Mouse (Mus musculus) erythroblast, embryonic 14.5 days (primary cell): ENCODE data around the gene Nudt5. TPM values are rescaled to one million over a fixed set of nuclear protein-coding genes. Genes with fewer than 3 reads are reported as not detected.
A peak's percentile ranks its signal among the peaks of the same experiment; 100 is the strongest.

Experiments used
- H3K27me3 ChIP-seq: 2 replicates; pipeline ENCODE4 v1.6.1; 2012; ENCODE audit warnings: inconsistent platforms; ENCODE audit not compliant: control insufficient read depth
- H3K36me3 ChIP-seq: 2 replicates; pipeline ENCODE4 v1.6.1; 2012; ENCODE audit warnings: mild to moderate bottlenecking, inconsistent platforms; ENCODE audit not compliant: control insufficient read depth
- H3K4me1 ChIP-seq: 2 replicates; pipeline ENCODE4 v1.6.1; 2012; ENCODE audit warnings: inconsistent platforms; ENCODE audit not compliant: control insufficient read depth
- H3K4me3 ChIP-seq: replicated peaks from 2 replicates; pipeline ENCODE3; 2012; ENCODE audit warnings: moderate library complexity, mild to moderate bottlenecking, inconsistent platforms
- H3K9me3 ChIP-seq: 2 replicates; pipeline ENCODE4 v1.6.1; 2012; ENCODE audit warnings: low read length, inconsistent platforms, mixed read lengths; ENCODE audit not compliant: control insufficient read depth
- GATA1 ChIP-seq: IDR thresholded peaks from 2 replicates; pipeline ENCODE4 v1.6.1; 2012; ENCODE audit warnings: low read length, inconsistent platforms, mixed read lengths
- TAL1 ChIP-seq: IDR thresholded peaks from 3 replicates; pipeline ENCODE4 v1.6.1; 2012; ENCODE audit warnings: low read length, inconsistent platforms, mixed read lengths
- polyA plus RNA-seq: library from polyadenylated mRNA; stranded (reverse); fragments of >175 nt; gene quantifications from 2 replicates; pipeline ENCODE4 v1.2.3, GENCODE M21; 2012

Gene Nudt5
- polyA plus RNA-seq, 1 experiment = 0.63 TPM

GRCm38 (mm10) chr2:5894843-5895570, 50.2 kb downstream of the Nudt5 start, which contains the start of gene Sec61a2:
Sec61a2 (minus strand) TSS chr2:5895432.
- Histone ChIP-seq H3K4me1 (peaks cover 35% of the 10 kb centered on the region), H3K4me3 (peak within 1 kb of the TSS; percentile 91), H3K27me3 (no peaks in the 10 kb centered on the region), H3K36me3 (peaks cover 16% of the 10 kb centered on the region), H3K9me3 (no peaks in the 10 kb centered on the region)
- TF ChIP-seq TAL1 (no peak), GATA1 (no peak)

GRCm38 (mm10) chr2:5900145-5900544, 55.3 kb downstream of the Nudt5 start:
- Histone ChIP-seq H3K4me1 (peaks cover 4% of the 10 kb centered on the region), H3K9me3 (no peaks in the 10 kb centered on the region), H3K36me3 (peaks cover 2% of the 10 kb centered on the region; the same call in 1 of the 2 replicates), H3K27me3 (no peaks in the 10 kb centered on the region), H3K4me3 (no peak overlapping the region)
- no peak for TF ChIP-seq GATA1
- TF ChIP-seq TAL1 = no peak

DNA sequence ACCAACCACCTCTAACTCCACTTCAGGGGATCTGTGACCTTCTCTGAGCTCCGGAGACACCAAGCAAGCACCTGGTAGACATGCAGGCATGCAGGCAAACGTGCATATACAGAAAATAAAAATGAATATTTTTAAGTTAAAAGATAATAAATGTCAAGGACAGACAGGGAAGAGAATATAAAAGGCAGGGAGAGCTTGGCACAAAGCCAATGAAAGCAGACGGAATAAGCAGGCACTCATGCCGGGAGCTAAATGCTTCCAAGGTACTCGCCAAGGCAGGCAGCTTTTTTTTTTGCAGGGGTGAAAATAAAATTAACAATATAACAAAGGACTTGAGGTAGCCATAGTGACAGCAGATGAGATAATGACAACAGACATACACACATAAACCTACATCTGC, 61.3 kb downstream of the Nudt5 start:
- Histone ChIP-seq H3K4me1 (no peaks in the 10 kb centered on the region), H3K27me3 (no peaks in the 10 kb centered on the region), H3K4me3 (no peak overlapping the region), H3K9me3 (no peaks in the 10 kb centered on the region), H3K36me3 (peaks cover 5% of the 10 kb centered on the region; the same call in 1 of the 2 replicates)
- TF ChIP-seq GATA1 (no peak), TAL1 (no peak)

DNA sequence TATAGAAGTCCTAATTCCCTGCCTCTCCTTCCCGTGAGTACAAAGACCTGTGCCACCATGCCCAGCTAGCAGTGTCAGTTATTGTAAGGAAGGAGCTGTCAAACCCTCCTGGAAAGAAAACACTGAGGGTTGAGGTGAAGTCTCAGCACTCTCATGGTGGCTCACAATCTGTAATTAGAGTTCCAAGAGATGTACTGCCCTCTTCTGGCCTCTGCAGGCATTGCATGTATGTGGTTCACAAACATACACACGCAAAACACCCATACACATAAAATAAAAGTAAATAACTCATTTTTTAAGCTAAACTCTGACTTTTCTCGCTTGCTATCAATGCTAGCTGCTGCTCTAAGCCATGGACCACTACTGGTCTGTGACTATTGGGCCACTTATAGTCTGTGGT, 61.8 kb downstream of the Nudt5 start:
- H3K36me3 ChIP-seq = peaks cover 5% of the 10 kb centered on the region; the same call in 1 of the 2 replicates
- H3K9me3 ChIP-seq = no peaks in the 10 kb centered on the region
- TF ChIP-seq TAL1 = no peak
- no peak for TF ChIP-seq GATA1
- H3K4me3 ChIP-seq = no peak overlapping the region
- H3K27me3 ChIP-seq = no peaks in the 10 kb centered on the region
- H3K4me1 ChIP-seq = no peaks in the 10 kb centered on the region

- Histone ChIP-seq H3K4me3 (no peak overlapping the region), H3K4me1 (no peaks in the 10 kb centered on the region), H3K9me3 (no peaks in the 10 kb centered on the region), H3K27me3 (no peaks in the 10 kb centered on the region), H3K36me3 (peaks cover 2% of the 10 kb centered on the region; the same call in 1 of the 2 replicates)
- no peak for TF ChIP-seq GATA1
- TF ChIP-seq TAL1 = no peak
Observed at GRCm38 (mm10) chr2:5911282-5911965, 66.6 kb downstream of the Nudt5 start.

Other genes starting within 250 kb of the Nudt5 start
- 0.02 TPM in 1 of 2 replicates, not detected in the other for gene Camk1d, start 130.5 kb upstream of the Nudt5 start, polyA plus RNA-seq
- 16.0 and 22.6 TPM in 2 replicates for gene Cdc123, start 145 bp downstream of the Nudt5 start, polyA plus RNA-seq
- not detected in 2 replicates for gene Gm13199, start 17.9 kb downstream of the Nudt5 start, polyA plus RNA-seq
- gene Sec61a2, start 50.4 kb downstream of the Nudt5 start, polyA plus RNA-seq = 0.04 and 0.07 TPM in 2 replicates
- gene Dhtkd1, start 97.8 kb downstream of the Nudt5 start, polyA plus RNA-seq = not detected in 2 replicates
- gene Upf2, start 106.5 kb downstream of the Nudt5 start, polyA plus RNA-seq = 0.49 and 0.56 TPM in 2 replicates